Mouse (Mus musculus) spleen, postnatal 36 days (tissue): Measurements from ENCODE around the gene Gas7.

Source experiments
- DNase-seq, 2 experiments: peaks; one replicate each; pipeline ENCODE4 v3.0.0; 2022; ENCODE audit warnings: low spot score in 2 of 2, mixed read lengths in 1 of 2

Gene Gas7

GRCm38 (mm10) chr11:67655236-67655959 lies 200.2 kb downstream of the Gas7 start:
- no peak for DNase-seq

- no peak for DNase-seq
Measured at GRCm38 (mm10) chr11:67656366-67656765, 201.1 kb downstream of the Gas7 start.

GRCm38 (mm10) chr11:67656811-67657210 lies 201.6 kb downstream of the Gas7 start:
- DNase-seq, result no peak

GRCm38 (mm10) chr11:67657685-67658382 lies 202.6 kb downstream of the Gas7 start:
- peak; percentile 27 to 30 for DNase-seq

GRCm38 (mm10) chr11:67661465-67661864 lies 206.2 kb downstream of the Gas7 start:
- DNase-seq, result no peak

- DNase-seq, result no peak
Measured at GRCm38 (mm10) chr11:67663437-67663836, 208.2 kb downstream of the Gas7 start.

GRCm38 (mm10) chr11:67664261-67664660 lies 209.0 kb downstream of the Gas7 start:
- DNase-seq, result no peak

GRCm38 (mm10) chr11:67664918-67665317 lies 209.7 kb downstream of the Gas7 start:
- no peak for DNase-seq

- DNase-seq, result no peak
Measured at GRCm38 (mm10) chr11:67666129-67666528, 210.9 kb downstream of the Gas7 start.

- DNase-seq, result no peak
Measured at GRCm38 (mm10) chr11:67667531-67668332, 212.5 kb downstream of the Gas7 start.

GRCm38 (mm10) chr11:67668460-67669007 lies 213.3 kb downstream of the Gas7 start:
- no peak for DNase-seq

GRCm38 (mm10) chr11:67670031-67670430 lies 214.8 kb downstream of the Gas7 start:
- no peak for DNase-seq

- DNase-seq, result no peak
Measured at GRCm38 (mm10) chr11:67672140-67672539, 216.9 kb downstream of the Gas7 start.

GRCm38 (mm10) chr11:67675562-67676540 lies 220.6 kb downstream of the Gas7 start:
- peak; percentile 10 to 44 for DNase-seq

GRCm38 (mm10) chr11:67679300-67679699 lies 224.1 kb downstream of the Gas7 start:
- DNase-seq, result no peak

- no peak for DNase-seq
Measured at GRCm38 (mm10) chr11:67679930-67680329, 224.7 kb downstream of the Gas7 start.

- DNase-seq, result no peak
Measured at GRCm38 (mm10) chr11:67681871-67682270, 226.6 kb downstream of the Gas7 start.

GRCm38 (mm10) chr11:67686109-67686508 lies 230.9 kb downstream of the Gas7 start:
- DNase-seq, result no peak

GRCm38 (mm10) chr11:67694703-67695376 lies 239.6 kb downstream of the Gas7 start, which contains the start of gene Rcvrn:
Gene Rcvrn (plus strand): TSS chr11:67695326.
- DNase-seq, result no peak

GRCm38 (mm10) chr11:67712976-67713375 lies 257.7 kb downstream of the Gas7 start:
- no peak for DNase-seq
